Mouse (Mus musculus): ENCODE measurements at regions not wholly inside any gene's neighbourhood (a gene's known extent, or its start where the extent isn't known, plus 50 kb on each side); places are given as distances from the start of the nearest gene placed in this dataset.
A peak's percentile ranks its signal among the peaks of the same experiment; 100 is the strongest.

DNA sequence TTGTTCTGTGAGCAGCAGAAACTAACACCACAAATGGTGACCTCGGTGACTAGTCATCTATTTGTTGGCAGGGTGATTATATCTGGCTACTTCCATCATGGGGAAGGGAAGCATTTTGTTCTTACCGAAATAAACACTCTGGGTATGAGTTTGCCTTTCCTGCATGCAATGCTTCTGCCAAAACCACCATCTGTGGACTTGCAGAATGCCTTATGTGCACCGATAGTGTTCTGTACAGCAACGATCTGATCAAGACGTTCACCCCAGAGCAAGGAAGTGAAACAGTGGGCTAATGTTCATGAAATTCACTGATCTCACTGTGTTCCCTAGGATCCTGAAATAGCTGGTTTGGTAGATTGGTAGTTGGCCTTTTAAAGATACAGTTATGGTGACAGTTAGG is 96.3 kb upstream of the Adcy1 start:
- no peak for ATAC-seq (ENCODE audit: low FRiP score)
- H3K27me3 ChIP-seq = no peaks in the 10 kb centered on the region
- no peak overlapping the region for H3K4me3 ChIP-seq
- H3K9ac ChIP-seq = no peak overlapping the region
- 90% methylated on average over 5 of the region's 5 CpGs for WGBS
- H3K27ac ChIP-seq = no peak overlapping the region
- H3K4me1 ChIP-seq (replicated peaks) = no peaks in the 10 kb centered on the region
- H3K4me2 ChIP-seq = no peak overlapping the region
- H3K9me3 ChIP-seq = no peaks in the 10 kb centered on the region
- H3K36me3 ChIP-seq = no peaks in the 10 kb centered on the region

DNA sequence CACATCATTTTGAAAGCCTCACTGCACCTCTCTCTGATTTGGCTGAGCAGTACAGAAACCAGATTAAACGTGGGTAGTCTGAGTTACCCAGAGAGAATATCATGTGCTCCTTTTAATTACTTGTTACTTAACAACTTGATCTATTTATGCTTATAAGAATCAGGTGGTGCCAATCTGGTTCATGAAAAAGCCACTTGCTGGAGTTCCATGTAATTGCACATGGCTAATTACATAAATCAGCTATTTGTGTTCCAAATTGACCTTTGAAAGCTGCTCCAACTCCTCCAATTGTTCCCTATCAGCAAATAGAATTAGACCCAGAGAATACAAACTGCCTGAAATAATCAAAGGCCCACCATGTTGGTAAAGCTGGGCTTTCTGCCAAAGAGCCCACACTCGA is 98.8 kb upstream of the Adcy1 start:
- no peaks in the 10 kb centered on the region for H3K9me3 ChIP-seq
- no peak overlapping the region for H3K27ac ChIP-seq
- no peak for ATAC-seq (ENCODE audit: low FRiP score)
- H3K9ac ChIP-seq = no peak overlapping the region
- no peaks in the 10 kb centered on the region for H3K4me1 ChIP-seq (replicated peaks)
- no peak overlapping the region for H3K4me2 ChIP-seq
- WGBS = 56% methylated on average over 2 of the region's 2 CpGs
- no peaks in the 10 kb centered on the region for H3K36me3 ChIP-seq
- no peak overlapping the region for H3K4me3 ChIP-seq
- no peaks in the 10 kb centered on the region for H3K27me3 ChIP-seq

DNA sequence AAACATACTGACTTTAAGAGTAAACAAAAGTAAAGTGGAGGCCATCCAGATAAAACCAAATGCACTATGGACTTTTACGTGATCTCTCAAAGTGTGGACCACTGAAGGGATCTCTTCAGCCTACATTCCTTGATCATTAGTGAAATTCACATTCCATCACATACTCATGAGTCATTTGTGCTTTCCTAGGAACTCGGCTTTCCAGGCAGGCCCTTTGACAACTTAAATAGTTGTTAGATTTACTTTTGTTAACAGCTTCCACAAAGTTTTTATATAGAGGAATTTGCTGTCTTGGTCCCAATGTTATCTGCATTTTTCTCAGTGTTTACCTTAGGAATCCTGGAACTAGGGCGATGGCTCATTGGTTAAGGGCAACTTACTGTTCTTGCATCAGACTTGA is 99.7 kb upstream of the Adcy1 start:
- Histone ChIP-seq H3K9me3 (no peaks in the 10 kb centered on the region), H3K4me2 (no peak overlapping the region), H3K27me3 (no peaks in the 10 kb centered on the region), H3K27ac (no peak overlapping the region), H3K9ac (no peak overlapping the region), H3K4me1 (replicated peaks) (no peaks in the 10 kb centered on the region), H3K36me3 (no peaks in the 10 kb centered on the region), H3K4me3 (no peak overlapping the region)
- ATAC-seq (ENCODE audit: low FRiP score) = no peak
- WGBS = 90% methylated on average over 3 of the region's 3 CpGs

DNA sequence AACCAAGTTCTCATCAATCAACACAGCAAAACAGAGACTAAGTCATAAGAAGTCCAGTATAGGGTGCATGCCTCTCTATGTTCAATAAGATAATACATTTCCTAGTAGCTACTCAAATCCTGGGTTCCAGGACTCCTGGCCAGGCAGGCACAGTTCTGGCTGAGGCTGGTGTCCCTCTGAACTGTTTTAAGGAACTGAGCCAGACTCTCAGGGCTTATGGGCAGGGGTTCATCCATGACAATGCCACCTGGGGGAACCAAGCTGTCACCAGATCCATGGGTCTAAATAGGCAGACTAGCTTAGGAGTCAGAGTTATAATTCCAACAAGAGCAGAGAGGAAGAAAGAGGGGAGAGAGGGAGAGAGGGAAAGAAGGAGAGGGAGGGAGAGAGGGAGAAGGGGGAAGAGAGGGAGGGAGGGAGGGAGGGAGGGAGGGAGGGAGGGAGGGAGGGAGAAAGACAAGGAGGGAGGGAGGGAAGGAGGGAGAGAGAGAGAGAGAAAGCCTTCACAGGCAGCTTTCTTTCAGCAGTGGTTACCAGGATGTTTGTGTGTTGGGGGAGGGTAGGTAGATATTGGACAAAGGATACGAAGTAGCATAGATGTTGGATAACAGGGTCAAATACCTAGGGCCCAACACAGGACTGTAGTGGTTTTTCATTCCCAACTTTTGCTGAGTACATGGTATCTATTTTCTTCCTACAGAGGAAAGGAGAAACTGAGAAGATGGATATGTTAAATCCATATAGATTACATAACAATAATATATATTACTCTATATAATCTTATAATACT is 100.3 kb upstream of the Adcy1 start:
- Histone ChIP-seq H3K36me3 (no peaks in the 10 kb centered on the region), H3K4me1 (replicated peaks) (no peaks in the 10 kb centered on the region), H3K9me3 (no peaks in the 10 kb centered on the region), H3K4me3 (no peak overlapping the region), H3K9ac (no peak overlapping the region), H3K4me2 (no peak overlapping the region), H3K27me3 (no peaks in the 10 kb centered on the region), H3K27ac (no peak overlapping the region)
- ATAC-seq (ENCODE audit: low FRiP score) = no peak
- WGBS = 79% methylated on average over 1 of the region's 1 CpGs

DNA sequence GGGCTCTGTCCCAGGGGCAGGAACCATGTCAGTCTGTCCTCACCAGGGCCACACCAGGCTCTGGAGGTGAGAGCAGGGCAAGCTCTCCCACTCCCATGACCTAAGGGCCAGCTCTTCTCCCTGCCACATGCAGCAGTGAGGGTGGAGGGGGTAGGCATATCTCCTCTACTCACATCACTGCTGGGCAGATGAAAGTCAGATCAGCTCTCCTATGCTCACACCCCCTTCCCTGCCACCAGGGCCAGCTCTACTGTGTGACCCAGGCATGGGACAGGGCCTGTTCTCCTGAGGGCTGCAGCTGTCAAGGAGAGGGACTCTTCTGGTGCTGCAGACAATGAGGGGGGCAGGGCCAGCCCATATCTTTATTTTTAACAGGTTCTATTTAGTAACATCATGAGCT is 101.0 kb upstream of the Adcy1 start:
- no peak overlapping the region for H3K4me3 ChIP-seq
- no peaks in the 10 kb centered on the region for H3K36me3 ChIP-seq
- no peak for ATAC-seq (ENCODE audit: low FRiP score)
- no peak overlapping the region for H3K9ac ChIP-seq
- H3K4me2 ChIP-seq = no peak overlapping the region
- no peak overlapping the region for H3K27ac ChIP-seq
- H3K9me3 ChIP-seq = no peaks in the 10 kb centered on the region
- H3K27me3 ChIP-seq = no peaks in the 10 kb centered on the region
- no peaks in the 10 kb centered on the region for H3K4me1 ChIP-seq (replicated peaks)

DNA sequence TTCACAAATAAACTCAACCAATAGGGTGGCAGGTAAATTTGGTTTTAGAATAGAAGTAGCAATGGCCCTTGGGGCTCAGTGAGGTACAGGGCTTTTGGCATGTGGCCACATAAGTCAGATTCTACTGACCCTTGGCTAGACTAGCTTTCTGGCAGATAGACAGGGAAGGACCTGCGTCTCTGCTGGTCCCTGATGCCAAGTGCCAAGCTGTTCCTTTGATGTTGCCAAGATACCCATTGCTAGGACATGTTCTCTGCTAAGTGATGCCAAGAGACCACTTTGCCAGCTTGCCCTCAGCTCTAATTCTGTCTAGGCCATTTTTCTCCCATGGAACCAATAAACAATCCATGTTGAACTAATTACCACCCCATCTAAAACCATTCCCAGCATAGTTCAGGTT is 110.5 kb upstream of the Adcy1 start:
- no peak overlapping the region for H3K9ac ChIP-seq
- no peaks in the 10 kb centered on the region for H3K4me1 ChIP-seq (replicated peaks)
- no peak overlapping the region for H3K27ac ChIP-seq
- no peaks in the 10 kb centered on the region for H3K9me3 ChIP-seq
- no peak overlapping the region for H3K4me2 ChIP-seq
- no peaks in the 10 kb centered on the region for H3K36me3 ChIP-seq
- WGBS = 76% methylated on average over 1 of the region's 1 CpGs
- ATAC-seq (ENCODE audit: low FRiP score) = no peak
- no peaks in the 10 kb centered on the region for H3K27me3 ChIP-seq
- no peak overlapping the region for H3K4me3 ChIP-seq

DNA sequence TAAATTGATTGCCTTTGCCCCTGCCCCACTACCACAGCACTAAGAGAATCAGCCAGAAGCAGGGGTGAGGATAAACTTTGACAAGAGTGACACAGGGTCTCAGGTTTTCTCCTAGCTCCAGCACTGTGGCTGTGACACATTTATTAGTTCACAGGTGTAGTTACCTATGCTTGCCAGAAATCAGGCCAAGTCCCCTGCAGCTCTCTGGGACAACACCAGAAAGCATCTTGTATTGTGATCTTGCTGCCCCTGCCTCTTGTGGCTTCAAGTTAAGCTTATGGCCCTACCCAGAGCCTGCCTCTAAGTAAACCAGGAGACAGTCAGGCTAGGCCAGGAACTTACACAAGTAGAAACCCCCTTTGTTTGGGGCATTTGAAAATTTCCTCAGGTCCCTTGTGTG is 111.9 kb upstream of the Adcy1 start:
- Histone ChIP-seq H3K4me1 (replicated peaks) (no peaks in the 10 kb centered on the region), H3K36me3 (no peaks in the 10 kb centered on the region), H3K27me3 (no peaks in the 10 kb centered on the region), H3K4me2 (no peak overlapping the region), H3K27ac (no peak overlapping the region), H3K9ac (no peak overlapping the region), H3K4me3 (no peak overlapping the region), H3K9me3 (no peaks in the 10 kb centered on the region)
- ATAC-seq (ENCODE audit: low FRiP score) = no peak

DNA sequence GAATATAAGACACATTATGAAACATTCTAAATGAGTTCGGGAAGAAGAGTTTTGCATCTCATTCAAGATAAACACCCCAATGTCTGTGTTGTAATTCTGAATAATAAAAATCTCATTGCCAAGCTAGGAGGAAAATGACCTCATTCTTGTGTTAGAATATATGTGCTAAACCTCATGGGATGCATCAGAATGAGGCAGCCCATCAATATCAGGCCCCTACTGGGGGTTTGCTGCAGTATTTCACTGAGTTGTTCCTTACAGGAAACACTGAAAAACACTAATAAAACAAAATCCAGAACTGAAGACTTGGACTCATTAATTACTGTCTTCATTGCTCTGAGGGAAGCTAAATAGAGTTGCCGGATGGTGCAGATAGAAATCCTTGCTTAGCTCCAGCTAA is 111.6 kb upstream of the Gm11983 start:
- no peaks in the 10 kb centered on the region for H3K36me3 ChIP-seq
- H3K9me3 ChIP-seq = no peaks in the 10 kb centered on the region
- H3K4me2 ChIP-seq = no peak overlapping the region
- no peak overlapping the region for H3K4me3 ChIP-seq
- no peaks in the 10 kb centered on the region for H3K27me3 ChIP-seq
- H3K9ac ChIP-seq = no peak overlapping the region
- no peak overlapping the region for H3K27ac ChIP-seq
- 70% methylated on average over 2 of the region's 2 CpGs for WGBS
- H3K4me1 ChIP-seq (replicated peaks) = no peaks in the 10 kb centered on the region
- ATAC-seq (ENCODE audit: low FRiP score) = no peak

DNA sequence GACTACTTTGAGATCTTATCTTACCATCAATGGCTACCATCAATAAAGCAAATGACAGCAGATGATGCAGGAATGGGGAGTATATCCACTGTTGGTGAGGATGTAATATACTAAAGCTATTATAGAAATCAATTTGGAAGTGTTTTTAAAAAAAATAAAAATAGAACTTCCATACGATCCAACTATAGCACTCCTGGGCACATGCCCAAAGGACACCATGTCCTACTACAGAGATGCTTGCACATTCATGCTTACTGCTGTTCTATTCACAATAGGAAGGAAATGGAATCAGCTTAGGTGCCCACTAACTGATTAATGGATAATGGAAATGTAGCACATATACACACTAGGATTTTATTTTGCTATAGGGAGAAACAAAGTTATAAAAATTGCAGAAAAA is 96.7 kb upstream of the Gm11983 start:
- no peak for ATAC-seq (ENCODE audit: low FRiP score)
- Histone ChIP-seq H3K4me2 (no peak overlapping the region), H3K9ac (no peak overlapping the region), H3K27ac (no peak overlapping the region), H3K27me3 (no peaks in the 10 kb centered on the region), H3K9me3 (no peaks in the 10 kb centered on the region), H3K4me1 (replicated peaks) (no peaks in the 10 kb centered on the region), H3K36me3 (no peaks in the 10 kb centered on the region), H3K4me3 (no peak overlapping the region)
- WGBS = 94% methylated on average over 1 of the region's 1 CpGs

DNA sequence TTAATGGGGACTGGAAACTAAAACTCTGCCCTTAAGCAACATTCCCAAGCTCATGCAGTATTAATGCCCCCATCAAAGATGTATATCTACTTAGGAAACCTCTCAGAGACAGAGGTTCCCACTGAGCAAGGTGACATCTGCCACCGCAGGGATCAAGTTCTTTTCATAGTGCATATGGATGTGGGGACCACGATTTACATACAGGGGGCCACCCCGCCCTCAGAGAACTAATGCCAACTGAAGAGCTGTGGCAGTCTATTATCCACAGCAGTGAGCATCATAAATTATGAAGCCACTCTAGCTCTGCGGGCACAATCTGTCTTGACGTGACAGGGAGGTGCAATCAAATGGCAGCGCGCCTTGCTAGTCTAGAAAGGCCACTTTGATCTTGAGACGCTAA is 88.6 kb upstream of the Gm11983 start:
- Histone ChIP-seq H3K9ac (no peak overlapping the region), H3K27ac (no peak overlapping the region), H3K4me3 (no peak overlapping the region), H3K27me3 (no peaks in the 10 kb centered on the region), H3K4me2 (no peak overlapping the region), H3K4me1 (replicated peaks) (0 out of 2 replicates have a peak, but pooled peaks cover 16% of the 10 kb centered on the region), H3K9me3 (no peaks in the 10 kb centered on the region), H3K36me3 (no peaks in the 10 kb centered on the region)
- ATAC-seq (ENCODE audit: low FRiP score) = peak; percentile 66
- 66% methylated on average over 8 of the region's 8 CpGs for WGBS

DNA sequence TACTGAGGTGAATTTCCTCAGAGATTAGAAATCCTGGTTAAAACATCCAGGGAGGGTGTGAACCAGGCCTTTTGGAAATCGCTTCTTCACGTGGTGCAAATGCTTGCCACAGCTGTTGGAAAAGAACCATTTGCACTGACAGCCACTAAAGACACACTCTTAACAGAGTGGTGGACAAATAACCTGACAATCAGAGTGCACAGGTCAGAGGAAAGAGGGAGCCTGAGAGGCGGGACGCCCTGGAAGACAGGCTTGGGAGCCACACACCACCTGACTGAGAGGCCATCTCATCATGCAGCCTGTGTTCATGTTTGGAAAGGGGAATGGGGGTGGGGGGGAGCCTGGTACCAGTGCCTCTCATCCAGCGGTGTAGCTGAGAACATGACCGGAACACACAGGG is 87.0 kb upstream of the Gm11983 start:
- H3K4me3 ChIP-seq = no peak overlapping the region
- H3K4me1 ChIP-seq (replicated peaks) = 0 out of 2 replicates have a peak, but pooled peaks cover 16% of the 10 kb centered on the region
- H3K27ac ChIP-seq = no peak overlapping the region
- H3K27me3 ChIP-seq = no peaks in the 10 kb centered on the region
- WGBS = 36% methylated on average over 6 of the region's 6 CpGs
- no peak overlapping the region for H3K9ac ChIP-seq
- H3K9me3 ChIP-seq = no peaks in the 10 kb centered on the region
- H3K4me2 ChIP-seq = no peak overlapping the region
- ATAC-seq (ENCODE audit: low FRiP score) = no peak
- no peaks in the 10 kb centered on the region for H3K36me3 ChIP-seq

DNA sequence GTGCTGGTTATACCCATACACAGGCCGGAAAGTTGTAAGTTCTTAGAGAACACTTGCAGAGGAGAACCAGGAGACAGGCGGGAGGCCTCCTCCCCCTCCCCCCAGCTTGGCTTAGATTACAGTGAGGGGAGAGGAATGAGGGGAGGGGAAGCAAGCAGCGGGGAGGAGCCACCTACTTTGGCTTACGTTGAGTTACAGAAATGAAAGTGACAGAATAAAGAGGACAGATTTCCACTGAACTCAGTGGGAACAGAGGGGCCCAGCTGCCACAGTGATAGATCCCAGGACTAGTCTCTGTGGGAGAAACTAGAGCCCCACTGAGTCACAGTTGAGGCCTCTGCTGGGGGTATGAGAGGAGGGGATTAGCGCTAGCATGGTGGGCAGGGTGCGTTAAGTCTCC is 86.5 kb upstream of the Gm11983 start:
- Histone ChIP-seq H3K4me3 (no peak overlapping the region), H3K4me2 (no peak overlapping the region), H3K9ac (no peak overlapping the region), H3K9me3 (no peaks in the 10 kb centered on the region), H3K27ac (no peak overlapping the region), H3K36me3 (no peaks in the 10 kb centered on the region), H3K27me3 (no peaks in the 10 kb centered on the region), H3K4me1 (replicated peaks) (0 out of 2 replicates have a peak, but pooled peaks cover 16% of the 10 kb centered on the region)
- WGBS = 13% methylated on average over 6 of the region's 6 CpGs
- no peak for ATAC-seq (ENCODE audit: low FRiP score)

DNA sequence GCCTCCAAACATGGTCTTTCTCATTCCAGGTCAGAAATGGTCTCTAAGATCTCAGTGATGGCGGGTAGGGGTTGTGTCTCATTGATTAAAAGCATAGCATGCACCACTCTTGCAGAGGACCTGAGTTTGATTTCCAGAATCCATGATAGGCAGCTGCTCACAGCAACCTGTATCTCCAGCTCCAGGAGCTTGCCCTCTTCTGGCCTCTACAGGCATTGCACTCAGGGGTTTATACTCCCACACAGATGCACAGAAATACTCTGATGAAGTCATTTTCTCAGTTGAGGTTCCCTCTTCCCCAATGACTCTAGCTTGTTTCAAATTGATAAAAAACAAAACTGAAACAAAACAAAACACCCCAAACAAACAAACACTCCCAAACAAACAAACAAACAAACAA is 81.1 kb upstream of the Gm11983 start:
- H3K4me1 ChIP-seq (replicated peaks) = no peaks in the 10 kb centered on the region
- H3K27me3 ChIP-seq = no peaks in the 10 kb centered on the region
- H3K9ac ChIP-seq = no peak overlapping the region
- H3K27ac ChIP-seq = no peak overlapping the region
- H3K9me3 ChIP-seq = peaks cover 16% of the 10 kb centered on the region
- 92% methylated on average over 1 of the region's 1 CpGs for WGBS
- ATAC-seq (ENCODE audit: low FRiP score) = no peak
- H3K36me3 ChIP-seq = no peaks in the 10 kb centered on the region
- no peak overlapping the region for H3K4me2 ChIP-seq
- no peak overlapping the region for H3K4me3 ChIP-seq
